Mouse (Mus musculus): Measurements from ENCODE around the gene Ppfia4. TPM values are rescaled to one million over a fixed set of nuclear protein-coding genes. Genes with fewer than 3 reads are reported as not detected.

Ppfia4 gene
- total and polyA plus RNA-seq, 2 experiments = 0.46 to 1.4 TPM

GRCm38 (mm10) chr1:134336958-134337710, 4.4 kb upstream of the Ppfia4 start:
- 78% methylated on average over 11 of the region's 11 CpGs for whole genome bisulfite sequencing
- H3K36me3 ChIP-seq (ENCODE audit: control insufficient read depth, insufficient read depth, low read length) = no peaks in the 10 kb centered on the region
- no peaks in the 10 kb centered on the region for H3K27me3 ChIP-seq (ENCODE audit: control insufficient read depth, insufficient read depth, low read length)
- H3K9ac ChIP-seq (ENCODE audit: low read depth, low read length) = no peak overlapping the region
- no peak for TF ChIP-seq POLR2A (IDR thresholded peaks at IDR 0.05; ENCODE audit: extremely low read depth, insufficient read depth, low read length)
- TF ChIP-seq CTCF (IDR thresholded peaks at IDR 0.05; ENCODE audit: low read depth, low read length) = no peak
- no peak for DNase-seq (ENCODE audit: extremely low read depth, low read depth, low spot score)
- no peaks in the 10 kb centered on the region for H3K4me1 ChIP-seq (ENCODE audit: control insufficient read depth, insufficient read depth, low read length)
- H3K27ac ChIP-seq (replicated peaks; ENCODE audit: insufficient read depth, low read depth, low read length) = no peak overlapping the region
- no peak overlapping the region for H3K4me3 ChIP-seq (ENCODE audit: insufficient read depth, low read depth, low read length)
- no peaks in the 10 kb centered on the region for H3K79me2 ChIP-seq (ENCODE audit: control insufficient read depth, insufficient read depth, low read length)

DNA sequence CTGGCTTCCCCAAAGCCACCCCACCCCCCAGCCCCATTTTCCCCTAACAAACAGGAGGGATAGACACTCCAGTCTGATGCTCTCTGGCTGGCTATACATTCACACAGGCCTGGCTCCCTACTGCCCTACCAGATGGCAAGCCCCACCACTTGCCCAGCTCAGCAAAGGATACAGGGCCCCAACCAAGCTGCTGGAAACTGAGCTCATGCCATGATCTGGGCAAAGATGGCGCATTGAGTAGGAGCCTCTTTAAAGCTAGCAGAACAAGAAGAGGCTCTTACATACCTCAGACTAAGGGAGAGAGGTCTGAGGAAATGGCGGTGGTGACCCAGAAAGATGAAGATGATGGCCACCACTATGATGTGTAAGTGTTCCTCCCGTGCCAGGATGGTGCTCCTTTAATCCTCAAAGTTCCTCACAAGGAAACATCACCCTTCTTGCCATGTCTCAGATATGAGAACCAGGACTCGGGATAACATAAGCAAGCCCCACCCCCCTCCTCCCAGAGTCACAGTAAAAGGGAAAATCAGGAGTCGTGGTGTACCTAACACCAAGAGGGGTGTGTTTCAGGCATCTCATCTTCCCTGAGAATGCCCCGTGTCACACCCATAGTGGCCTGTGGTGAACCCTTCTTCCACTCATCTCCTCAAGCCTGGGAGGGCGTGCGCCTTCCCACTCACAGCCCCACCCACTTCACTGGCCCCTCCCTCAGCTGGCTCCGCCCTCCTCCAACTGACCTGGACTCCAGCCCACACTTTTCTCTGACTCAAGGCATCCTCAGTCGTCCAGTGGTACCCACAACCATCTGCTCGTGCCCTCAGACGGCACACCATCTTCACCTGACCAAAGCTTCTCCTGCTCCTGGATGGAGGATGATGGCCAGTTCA, 3.4 kb upstream of the Ppfia4 start:
- no peak overlapping the region for H3K4me3 ChIP-seq (ENCODE audit: insufficient read depth, low read depth, low read length)
- WGBS = 85% methylated on average over 12 of the region's 12 CpGs
- H3K27ac ChIP-seq (replicated peaks; ENCODE audit: insufficient read depth, low read depth, low read length) = no peak overlapping the region
- no peaks in the 10 kb centered on the region for H3K79me2 ChIP-seq (ENCODE audit: control insufficient read depth, insufficient read depth, low read length)
- H3K36me3 ChIP-seq (ENCODE audit: control insufficient read depth, insufficient read depth, low read length) = no peaks in the 10 kb centered on the region
- DNase-seq (ENCODE audit: extremely low read depth, low read depth, low spot score) = no peak
- H3K27me3 ChIP-seq (ENCODE audit: control insufficient read depth, insufficient read depth, low read length) = no peaks in the 10 kb centered on the region
- no peak for TF ChIP-seq POLR2A (IDR thresholded peaks at IDR 0.05; ENCODE audit: extremely low read depth, insufficient read depth, low read length)
- no peak for TF ChIP-seq CTCF (IDR thresholded peaks at IDR 0.05; ENCODE audit: low read depth, low read length)
- H3K4me1 ChIP-seq (ENCODE audit: control insufficient read depth, insufficient read depth, low read length) = no peaks in the 10 kb centered on the region
- no peak overlapping the region for H3K9ac ChIP-seq (ENCODE audit: low read depth, low read length)

- H3K9ac ChIP-seq (ENCODE audit: low read depth, low read length) = no peak overlapping the region
- WGBS = 84% methylated on average over 13 of the region's 13 CpGs
- no peaks in the 10 kb centered on the region for H3K36me3 ChIP-seq (ENCODE audit: control insufficient read depth, insufficient read depth, low read length)
- no peak for DNase-seq (ENCODE audit: extremely low read depth, low read depth, low spot score)
- no peak overlapping the region for H3K27ac ChIP-seq (replicated peaks; ENCODE audit: insufficient read depth, low read depth, low read length)
- H3K4me1 ChIP-seq (ENCODE audit: control insufficient read depth, insufficient read depth, low read length) = no peaks in the 10 kb centered on the region
- H3K79me2 ChIP-seq (ENCODE audit: control insufficient read depth, insufficient read depth, low read length) = no peaks in the 10 kb centered on the region
- no peaks in the 10 kb centered on the region for H3K27me3 ChIP-seq (ENCODE audit: control insufficient read depth, insufficient read depth, low read length)
- TF ChIP-seq CTCF (IDR thresholded peaks at IDR 0.05; ENCODE audit: low read depth, low read length) (no peak), POLR2A (IDR thresholded peaks at IDR 0.05; ENCODE audit: extremely low read depth, insufficient read depth, low read length) (no peak)
- H3K4me3 ChIP-seq (ENCODE audit: insufficient read depth, low read depth, low read length) = no peak overlapping the region
Observed at GRCm38 (mm10) chr1:134335211-134335923, 2.6 kb upstream of the Ppfia4 start.

- Histone ChIP-seq H3K27me3 (ENCODE audit: control insufficient read depth, insufficient read depth, low read length) (no peaks in the 10 kb centered on the region), H3K4me3 (ENCODE audit: insufficient read depth, low read depth, low read length) (no peak overlapping the region), H3K27ac (replicated peaks; ENCODE audit: insufficient read depth, low read depth, low read length) (no peak overlapping the region), H3K79me2 (ENCODE audit: control insufficient read depth, insufficient read depth, low read length) (no peaks in the 10 kb centered on the region), H3K36me3 (ENCODE audit: control insufficient read depth, insufficient read depth, low read length) (no peaks in the 10 kb centered on the region), H3K4me1 (ENCODE audit: control insufficient read depth, insufficient read depth, low read length) (no peaks in the 10 kb centered on the region), H3K9ac (ENCODE audit: low read depth, low read length) (no peak overlapping the region)
- WGBS = 72% methylated on average over 7 of the region's 7 CpGs
- TF ChIP-seq POLR2A (IDR thresholded peaks at IDR 0.05; ENCODE audit: extremely low read depth, insufficient read depth, low read length) (no peak), CTCF (IDR thresholded peaks at IDR 0.05; ENCODE audit: low read depth, low read length) (no peak)
- DNase-seq (ENCODE audit: extremely low read depth, low read depth, low spot score) = no peak
Observed at GRCm38 (mm10) chr1:134334111-134334827, 1.5 kb upstream of the Ppfia4 start.

GRCm38 (mm10) chr1:134333371-134334110, 813 bp upstream of the Ppfia4 start:
- Histone ChIP-seq H3K27me3 (ENCODE audit: control insufficient read depth, insufficient read depth, low read length) (no peaks in the 10 kb centered on the region), H3K4me1 (ENCODE audit: control insufficient read depth, insufficient read depth, low read length) (no peaks in the 10 kb centered on the region), H3K27ac (replicated peaks; ENCODE audit: insufficient read depth, low read depth, low read length) (no peak overlapping the region), H3K4me3 (ENCODE audit: insufficient read depth, low read depth, low read length) (no peak overlapping the region), H3K36me3 (ENCODE audit: control insufficient read depth, insufficient read depth, low read length) (no peaks in the 10 kb centered on the region), H3K79me2 (ENCODE audit: control insufficient read depth, insufficient read depth, low read length) (no peaks in the 10 kb centered on the region), H3K9ac (ENCODE audit: low read depth, low read length) (no peak overlapping the region)
- no peak for TF ChIP-seq CTCF (IDR thresholded peaks at IDR 0.05; ENCODE audit: low read depth, low read length)
- TF ChIP-seq POLR2A (IDR thresholded peaks at IDR 0.05; ENCODE audit: extremely low read depth, insufficient read depth, low read length) = no peak
- 86% methylated on average over 10 of the region's 10 CpGs for WGBS
- DNase-seq (ENCODE audit: extremely low read depth, low read depth, low spot score) = no peak

All from liver, adult 2 months (tissue).